Mouse (Mus musculus): Measurements from ENCODE around the gene Tlx3.

- TF ChIP-seq POLR2A (IDR thresholded peaks at IDR 0.05; ENCODE audit: insufficient read depth, low read depth, low read length) (no peak), CTCF (IDR thresholded peaks at IDR 0.05) (no peak)
Measured at GRCm38 (mm10) chr11:33159741-33160140, 43.6 kb downstream of the Tlx3 start.

All from heart, adult 2 months (tissue).